Mouse (Mus musculus) testis, adult 2 months (tissue): ENCODE results near the gene Rerg.

ENCODE experiments used
- CTCF ChIP-seq: fragments of 200-500 bp; IDR thresholded peaks from 2 replicates; pipeline ENCODE4 v1.5.1; 2012; ENCODE audit warnings: low read depth, mild to moderate bottlenecking, inconsistent platforms, low read length, moderate library complexity; ENCODE audit not compliant: control insufficient read depth, insufficient read depth, insufficient replicate concordance
- POLR2A ChIP-seq: fragments of 200-500 bp; IDR thresholded peaks from 2 replicates; pipeline ENCODE4 v1.6.1; 2012; ENCODE audit warnings: low read depth, mild to moderate bottlenecking, inconsistent platforms, low read length, moderate library complexity; ENCODE audit not compliant: control insufficient read depth

GRCm38 (mm10) chr6:137101886-137102661 lies 68.2 kb downstream of the Rerg start:
- TF ChIP-seq CTCF (no peak), POLR2A (no peak)
